Mouse (Mus musculus) liver, embryonic 15.5 days (tissue): Measurements from ENCODE around the gene Myt1l. TPM values are rescaled to one million over a fixed set of nuclear protein-coding genes. Genes with fewer than 3 reads are reported as not detected.

Experiments
- ATAC-seq: fragments of 200-750 bp; cut with Nextera tagmentation; 2 replicates; pipeline ENCODE4 v1.8.0; 2017; ENCODE audit warnings: moderate number of reproducible peaks, mild to moderate bottlenecking, moderate library complexity; ENCODE audit not compliant: insufficient read depth
- H3K27ac ChIP-seq: fragments of 300-500 bp; sonication (generic); replicated peaks from 2 replicates; pipeline ENCODE4 v1.5.1; 2015; ENCODE audit warnings: mild to moderate bottlenecking, inconsistent platforms
- H3K27me3 ChIP-seq: fragments of 300-500 bp; sonication (generic); 2 replicates; pipeline ENCODE4 v1.6.1; 2015; ENCODE audit warnings: mild to moderate bottlenecking, inconsistent platforms
- H3K36me3 ChIP-seq: fragments of 300-500 bp; sonication (generic); replicated peaks from 2 replicates; pipeline ENCODE4 v1.6.1; 2015; ENCODE audit warnings: moderate library complexity, mild to moderate bottlenecking, inconsistent platforms
- H3K4me1 ChIP-seq: fragments of 300-500 bp; sonication (generic); replicated peaks from 2 replicates; pipeline ENCODE4 v1.6.1; 2015; ENCODE audit warnings: inconsistent platforms
- H3K4me2 ChIP-seq: fragments of 300-500 bp; sonication (generic); 2 replicates; pipeline ENCODE4 v1.6.1; 2015; ENCODE audit warnings: moderate library complexity, mild to moderate bottlenecking, inconsistent platforms
- H3K4me3 ChIP-seq: fragments of 300-500 bp; sonication (generic); replicated peaks from 2 replicates; pipeline ENCODE4 v1.5.1; 2015; ENCODE audit warnings: mild to moderate bottlenecking, inconsistent platforms
- H3K9ac ChIP-seq: fragments of 300-500 bp; sonication (generic); 2 replicates; pipeline ENCODE4 v1.6.1; 2015; ENCODE audit warnings: moderate library complexity, mild to moderate bottlenecking, inconsistent platforms
- H3K9me3 ChIP-seq: fragments of 300-500 bp; sonication (generic); replicated peaks from 2 replicates; pipeline ENCODE4 v1.6.1; 2016; ENCODE audit warnings: inconsistent platforms
- WGBS: fragments of 180-500 bp; shearing (Covaris S2); methylation state at CpG from one replicate; pipeline ENCODE4 v1.1.7; 2015; ENCODE audit warnings: mixed read lengths; ENCODE audit not compliant: insufficient replicate concordance; 5-methylcytosine and 5-hydroxymethylcytosine counted together
- polyA plus RNA-seq: library from polyadenylated mRNA; unstranded; fragments of >200 nt; fragmentation: Nextera tagmentation; extraction: Ambion mirVana; gene quantifications from 2 replicates; pipeline ENCODE4 v1.2.1, GENCODE M21; 2015

Gene Myt1l
- polyA plus RNA-seq, 1 experiment from 2014 or later = 0.05 TPM

- H3K36me3 ChIP-seq = no peaks in the 10 kb centered on the region
- no peak overlapping the region for H3K4me2 ChIP-seq
- ATAC-seq = no peak
- H3K4me1 ChIP-seq = no peaks in the 10 kb centered on the region
- no peaks in the 10 kb centered on the region for H3K9me3 ChIP-seq
- H3K9ac ChIP-seq = no peak overlapping the region
- H3K27ac ChIP-seq = no peak overlapping the region
- no peak overlapping the region for H3K4me3 ChIP-seq
- H3K27me3 ChIP-seq = no peaks in the 10 kb centered on the region
- 19% methylated on average over 7 of the region's 7 CpGs for WGBS
Measured at GRCm38 (mm10) chr12:29569311-29569710, 41.1 kb downstream of the Myt1l start.

GRCm38 (mm10) chr12:29570351-29570750 is 42.2 kb downstream of the Myt1l start:
- Histone ChIP-seq H3K4me3 (no peak overlapping the region), H3K36me3 (no peaks in the 10 kb centered on the region), H3K4me1 (no peaks in the 10 kb centered on the region), H3K27ac (no peak overlapping the region), H3K4me2 (no peak overlapping the region), H3K9ac (no peak overlapping the region), H3K27me3 (no peaks in the 10 kb centered on the region), H3K9me3 (no peaks in the 10 kb centered on the region)
- 61% methylated on average over 6 of the region's 6 CpGs for WGBS
- ATAC-seq = no peak

GRCm38 (mm10) chr12:29571613-29572012 is 43.4 kb downstream of the Myt1l start:
- H3K9ac ChIP-seq = no peak overlapping the region

GRCm38 (mm10) chr12:29593787-29594186 is 65.6 kb downstream of the Myt1l start:
- ATAC-seq = no peak
- H3K27me3 ChIP-seq = no peaks in the 10 kb centered on the region

More at GRCm38 (mm10) chr12:29571613-29572012, 43.4 kb downstream of the Myt1l start:
- H3K36me3 ChIP-seq = no peaks in the 10 kb centered on the region
- H3K4me2 ChIP-seq = no peak overlapping the region
- no peaks in the 10 kb centered on the region for H3K4me1 ChIP-seq
- H3K4me3 ChIP-seq = no peak overlapping the region
- ATAC-seq = no peak
- no peaks in the 10 kb centered on the region for H3K27me3 ChIP-seq
- H3K27ac ChIP-seq = no peak overlapping the region
- no peaks in the 10 kb centered on the region for H3K9me3 ChIP-seq
- 64% methylated on average over 5 of the region's 5 CpGs for WGBS

GRCm38 (mm10) chr12:29599916-29600315 is 71.7 kb downstream of the Myt1l start:
- Histone ChIP-seq H3K27ac (no peak overlapping the region), H3K4me3 (no peak overlapping the region), H3K4me1 (no peaks in the 10 kb centered on the region), H3K9ac (no peak overlapping the region), H3K9me3 (no peaks in the 10 kb centered on the region), H3K4me2 (no peak overlapping the region), H3K36me3 (no peaks in the 10 kb centered on the region), H3K27me3 (no peaks in the 10 kb centered on the region)
- WGBS = 42% methylated on average over 6 of the region's 6 CpGs
- no peak for ATAC-seq

More at GRCm38 (mm10) chr12:29593787-29594186, 65.6 kb downstream of the Myt1l start:
- Histone ChIP-seq H3K4me2 (no peak overlapping the region), H3K4me1 (no peaks in the 10 kb centered on the region), H3K4me3 (no peak overlapping the region), H3K9me3 (no peaks in the 10 kb centered on the region), H3K27ac (no peak overlapping the region), H3K36me3 (no peaks in the 10 kb centered on the region), H3K9ac (no peak overlapping the region)
- 33% methylated on average over 1 of the region's 1 CpGs for WGBS

- no peak overlapping the region for H3K9ac ChIP-seq
- H3K4me2 ChIP-seq = no peak overlapping the region
- no peak overlapping the region for H3K4me3 ChIP-seq
- H3K36me3 ChIP-seq = no peaks in the 10 kb centered on the region
- no peak for ATAC-seq
- H3K27ac ChIP-seq = no peak overlapping the region
- H3K4me1 ChIP-seq = no peaks in the 10 kb centered on the region
- H3K9me3 ChIP-seq = no peaks in the 10 kb centered on the region
- 54% methylated on average over 6 of the region's 6 CpGs for whole genome bisulfite sequencing
- no peaks in the 10 kb centered on the region for H3K27me3 ChIP-seq
Measured at GRCm38 (mm10) chr12:29601223-29601622, 73.0 kb downstream of the Myt1l start.

GRCm38 (mm10) chr12:29604659-29605058 is 76.5 kb downstream of the Myt1l start:
- H3K9me3 ChIP-seq = no peaks in the 10 kb centered on the region
- no peaks in the 10 kb centered on the region for H3K27me3 ChIP-seq
- H3K9ac ChIP-seq = no peak overlapping the region
- H3K4me1 ChIP-seq = no peaks in the 10 kb centered on the region
- no peak overlapping the region for H3K4me2 ChIP-seq
- ATAC-seq = no peak
- H3K36me3 ChIP-seq = no peaks in the 10 kb centered on the region
- 57% methylated on average over 7 of the region's 7 CpGs for WGBS
- no peak overlapping the region for H3K27ac ChIP-seq
- H3K4me3 ChIP-seq = no peak overlapping the region

- Histone ChIP-seq H3K36me3 (no peaks in the 10 kb centered on the region), H3K4me3 (no peak overlapping the region), H3K9me3 (no peaks in the 10 kb centered on the region), H3K9ac (no peak overlapping the region), H3K27me3 (no peaks in the 10 kb centered on the region), H3K4me2 (no peak overlapping the region), H3K4me1 (no peaks in the 10 kb centered on the region), H3K27ac (no peak overlapping the region)
- 64% methylated on average over 5 of the region's 5 CpGs for WGBS
- ATAC-seq = no peak
Measured at GRCm38 (mm10) chr12:29605124-29605523, 76.9 kb downstream of the Myt1l start.

GRCm38 (mm10) chr12:29606221-29606620 is 78.0 kb downstream of the Myt1l start:
- no peaks in the 10 kb centered on the region for H3K4me1 ChIP-seq
- no peak overlapping the region for H3K27ac ChIP-seq
- no peaks in the 10 kb centered on the region for H3K36me3 ChIP-seq
- no peaks in the 10 kb centered on the region for H3K27me3 ChIP-seq
- no peak overlapping the region for H3K9ac ChIP-seq
- no peak overlapping the region for H3K4me3 ChIP-seq
- H3K9me3 ChIP-seq = no peaks in the 10 kb centered on the region
- H3K4me2 ChIP-seq = no peak overlapping the region
- no peak for ATAC-seq
- WGBS = 65% methylated on average over 6 of the region's 6 CpGs

- Histone ChIP-seq H3K27me3 (no peaks in the 10 kb centered on the region), H3K4me1 (no peaks in the 10 kb centered on the region), H3K27ac (no peak overlapping the region), H3K4me2 (no peak overlapping the region), H3K36me3 (no peaks in the 10 kb centered on the region), H3K4me3 (no peak overlapping the region), H3K9ac (no peak overlapping the region), H3K9me3 (no peaks in the 10 kb centered on the region)
- ATAC-seq = no peak
Measured at GRCm38 (mm10) chr12:29617746-29618145, 89.6 kb downstream of the Myt1l start.

GRCm38 (mm10) chr12:29621530-29621929 is 93.3 kb downstream of the Myt1l start:
- WGBS = 51% methylated on average over 5 of the region's 5 CpGs
- H3K27me3 ChIP-seq = no peaks in the 10 kb centered on the region

GRCm38 (mm10) chr12:29627956-29628750 is 100.0 kb downstream of the Myt1l start:
- no peak overlapping the region for H3K4me3 ChIP-seq
- H3K4me2 ChIP-seq = no peak overlapping the region
- H3K27ac ChIP-seq = no peak overlapping the region
- no peaks in the 10 kb centered on the region for H3K4me1 ChIP-seq
- no peaks in the 10 kb centered on the region for H3K36me3 ChIP-seq
- H3K9me3 ChIP-seq = no peaks in the 10 kb centered on the region
- no peak overlapping the region for H3K9ac ChIP-seq
- 55% methylated on average over 15 of the region's 15 CpGs for WGBS
- no peaks in the 10 kb centered on the region for H3K27me3 ChIP-seq
- no peak for ATAC-seq

More at GRCm38 (mm10) chr12:29621530-29621929, 93.3 kb downstream of the Myt1l start:
- H3K9ac ChIP-seq = no peak overlapping the region
- no peak for ATAC-seq
- H3K4me1 ChIP-seq = no peaks in the 10 kb centered on the region
- no peaks in the 10 kb centered on the region for H3K36me3 ChIP-seq
- no peak overlapping the region for H3K27ac ChIP-seq
- no peaks in the 10 kb centered on the region for H3K9me3 ChIP-seq
- H3K4me2 ChIP-seq = no peak overlapping the region
- no peak overlapping the region for H3K4me3 ChIP-seq
